Mouse (Mus musculus) kidney, postnatal 14 days (tissue): Measurements from ENCODE around the gene Fbxl20.

Experiments
- DNase-seq: peaks from one replicate; pipeline ENCODE4 v3.0.0; 2022; ENCODE audit warnings: mixed read lengths

Gene Fbxl20

DNA sequence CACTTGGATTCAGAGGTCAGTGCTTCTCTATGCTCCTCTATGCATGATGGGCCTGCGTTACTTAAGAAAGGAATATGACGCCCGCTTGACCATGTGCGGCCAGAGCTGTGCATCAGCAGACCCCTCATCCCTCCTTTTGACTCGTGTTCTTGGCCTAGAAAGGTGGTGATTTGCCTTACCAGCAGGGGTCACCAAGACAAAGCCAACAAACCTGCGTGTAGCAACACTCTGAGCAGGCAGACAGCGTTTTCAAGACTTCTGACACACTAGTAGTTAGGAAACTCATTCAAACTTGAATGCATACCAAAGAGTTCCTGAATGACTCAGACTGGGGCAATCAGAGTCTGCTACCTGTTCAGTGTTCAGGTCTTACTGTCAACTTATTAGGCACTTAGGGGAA is 63.6 kb downstream of the Fbxl20 start:
- no peak for DNase-seq

DNA sequence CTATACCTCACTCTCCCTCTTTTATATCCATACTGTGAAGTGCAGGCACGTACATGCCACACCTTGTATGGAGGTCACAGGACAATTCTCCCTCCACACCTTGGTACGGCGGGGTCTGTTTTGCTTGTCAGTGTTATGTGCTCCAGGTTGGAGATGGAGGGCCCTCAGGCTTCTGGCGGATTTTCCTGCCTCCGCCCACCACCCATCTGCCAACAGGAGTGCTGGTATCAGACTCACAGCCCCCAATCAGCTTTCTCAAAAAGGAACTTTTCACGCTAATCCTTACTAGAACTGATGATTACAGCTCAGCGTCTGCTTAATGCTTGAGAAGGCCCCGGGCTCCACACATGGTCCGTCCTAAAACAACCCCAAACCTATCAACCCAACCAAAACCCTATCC is 64.1 kb downstream of the Fbxl20 start:
- no peak for DNase-seq

DNA sequence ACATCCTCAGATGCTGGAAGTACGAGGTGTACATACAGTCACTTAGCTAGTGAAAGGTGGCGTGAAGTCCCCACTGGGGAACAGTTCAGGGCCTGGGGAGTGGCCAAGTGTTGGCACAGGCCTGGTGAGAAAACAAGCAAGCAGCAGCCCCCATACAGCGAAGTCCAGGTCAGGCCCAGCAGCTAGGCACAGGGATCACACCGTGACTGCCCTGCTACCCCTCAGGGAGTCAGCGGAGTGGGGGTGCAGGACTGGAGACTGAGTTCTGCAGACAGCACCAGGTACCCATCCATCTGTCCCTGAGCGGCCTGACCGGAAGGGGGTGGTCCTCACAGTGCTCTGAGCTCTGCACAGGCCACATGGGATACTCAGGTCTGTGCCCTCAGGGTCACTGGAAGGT is 67.5 kb downstream of the Fbxl20 start:
- no peak for DNase-seq

DNA sequence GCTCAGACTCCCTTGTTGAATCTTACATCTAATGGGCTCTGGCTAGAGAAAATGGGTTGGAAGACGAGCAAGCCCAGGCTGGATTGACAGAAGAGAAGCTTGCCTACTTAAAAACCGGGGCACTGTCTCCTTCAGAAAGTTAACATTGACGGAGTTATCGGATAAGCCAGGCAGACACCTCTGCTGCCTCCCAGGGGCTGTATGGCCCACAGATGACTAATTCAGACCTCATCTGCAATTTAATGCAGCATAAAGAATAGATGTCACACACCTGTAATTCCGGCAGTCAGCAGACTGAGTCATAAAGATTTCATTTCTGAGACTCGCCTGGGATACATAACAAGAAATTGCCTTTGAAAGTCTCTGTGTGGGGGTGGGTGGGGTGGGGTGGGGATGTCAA is 69.8 kb downstream of the Fbxl20 start:
- DNase-seq = no peak

DNA sequence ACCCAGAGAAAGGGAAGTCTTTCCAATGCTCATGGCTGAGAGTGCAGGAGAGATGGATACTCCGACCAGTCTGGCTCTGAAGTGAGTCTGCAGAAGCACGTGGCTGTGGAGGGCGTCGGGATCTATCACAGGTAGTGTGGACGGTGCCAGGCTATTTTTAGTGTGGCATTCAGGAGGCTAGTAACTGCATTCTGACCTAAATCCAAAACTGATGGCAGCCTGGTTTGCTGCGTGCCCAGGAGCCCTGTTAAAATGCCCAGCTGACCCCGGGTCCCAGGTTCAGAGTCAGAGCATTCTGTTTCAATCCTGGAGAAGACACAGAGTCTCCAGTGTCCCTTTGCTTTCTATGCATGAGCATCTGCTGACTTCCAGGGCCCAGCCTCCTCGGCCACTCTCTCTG is 73.1 kb downstream of the Fbxl20 start:
- no peak for DNase-seq

DNA sequence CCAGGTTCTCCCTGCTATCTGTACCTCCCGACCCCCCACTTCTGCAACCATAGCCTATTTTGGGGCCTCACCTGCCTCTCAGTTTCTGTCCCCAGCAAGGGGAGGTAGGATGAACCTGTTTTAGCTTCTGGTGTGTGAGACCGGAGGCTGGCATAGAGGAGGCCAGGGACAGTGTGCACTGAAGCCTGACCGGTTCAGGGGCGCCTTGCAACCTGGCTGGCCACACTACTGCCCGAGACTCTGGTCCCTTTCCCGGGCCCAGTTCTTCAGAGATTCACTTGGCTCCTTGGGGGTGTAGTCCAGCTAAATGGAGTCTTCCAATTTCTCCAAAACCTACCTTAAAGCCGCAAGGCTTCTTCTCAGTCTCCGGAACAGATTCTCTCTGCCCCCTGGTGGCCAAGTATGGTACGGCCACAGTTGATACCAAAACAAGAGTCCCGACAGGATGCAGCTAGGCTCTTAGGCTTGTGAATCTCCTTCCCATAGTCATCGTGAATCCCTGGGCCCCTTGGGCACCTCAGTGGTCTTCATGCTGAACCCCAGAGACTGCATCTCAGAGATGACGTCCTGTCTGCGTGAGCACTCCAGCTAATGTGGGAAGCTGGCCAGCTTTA is 74.9 kb downstream of the Fbxl20 start:
- DNase-seq = peak; percentile 87

DNA sequence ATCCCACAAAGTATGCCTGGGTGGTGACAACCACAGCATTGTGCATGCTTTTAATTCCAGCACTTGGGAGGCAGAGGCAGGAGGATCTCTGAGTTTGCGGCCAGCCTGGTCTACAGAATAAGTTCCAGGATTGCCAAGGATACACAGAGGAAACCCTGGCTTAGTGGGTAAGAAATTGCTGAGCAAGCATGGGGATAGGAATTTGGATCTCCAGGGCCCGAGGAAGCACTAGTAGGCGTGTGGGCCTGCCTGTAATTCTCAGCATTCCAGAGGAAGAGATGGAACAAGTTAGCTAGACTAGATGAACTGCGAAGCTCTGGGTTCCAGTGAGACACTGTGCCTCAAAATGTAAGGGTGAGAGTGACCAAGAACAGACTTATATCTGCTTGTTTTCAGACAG is 76.8 kb downstream of the Fbxl20 start:
- no peak for DNase-seq

DNA sequence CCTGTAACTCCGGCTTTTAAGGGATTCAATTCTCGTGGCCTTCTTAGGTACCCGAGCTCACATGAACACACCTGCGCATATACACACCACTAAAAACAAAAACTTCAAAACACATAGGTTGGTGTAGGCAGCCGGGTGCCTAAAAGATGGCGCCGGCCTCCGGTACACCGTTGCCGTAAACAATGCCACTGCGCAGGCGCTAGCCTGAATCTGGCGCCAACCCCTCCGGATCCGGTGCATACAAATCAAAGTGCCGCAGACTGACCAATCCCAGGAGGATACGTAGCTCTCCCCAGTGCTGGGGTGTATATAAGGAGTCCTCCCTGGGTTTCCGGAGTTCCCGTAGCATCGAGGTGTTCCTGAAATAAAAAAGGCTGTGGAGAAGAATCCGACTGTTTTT is 82.9 kb downstream of the Fbxl20 start:
- no peak for DNase-seq

DNA sequence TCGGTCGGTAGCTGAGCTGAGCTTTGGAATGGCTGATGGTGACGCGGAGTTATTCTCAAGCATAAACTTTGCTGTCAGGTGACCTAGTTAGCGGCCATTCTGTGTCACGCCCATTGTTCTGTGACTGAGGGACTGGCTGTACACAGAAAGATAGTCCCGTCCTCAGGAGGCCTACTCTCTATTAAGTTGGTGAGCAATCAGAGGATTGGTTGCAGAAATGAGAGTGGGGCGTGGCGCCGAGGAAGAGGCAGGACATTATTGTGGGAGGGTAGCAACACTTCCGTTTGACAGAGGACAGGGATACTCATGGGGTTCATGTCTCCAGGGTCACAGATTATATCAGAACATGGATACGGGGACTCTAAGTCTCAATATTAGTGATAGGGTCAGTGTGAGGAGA is 84.0 kb downstream of the Fbxl20 start:
- DNase-seq = no peak

DNA sequence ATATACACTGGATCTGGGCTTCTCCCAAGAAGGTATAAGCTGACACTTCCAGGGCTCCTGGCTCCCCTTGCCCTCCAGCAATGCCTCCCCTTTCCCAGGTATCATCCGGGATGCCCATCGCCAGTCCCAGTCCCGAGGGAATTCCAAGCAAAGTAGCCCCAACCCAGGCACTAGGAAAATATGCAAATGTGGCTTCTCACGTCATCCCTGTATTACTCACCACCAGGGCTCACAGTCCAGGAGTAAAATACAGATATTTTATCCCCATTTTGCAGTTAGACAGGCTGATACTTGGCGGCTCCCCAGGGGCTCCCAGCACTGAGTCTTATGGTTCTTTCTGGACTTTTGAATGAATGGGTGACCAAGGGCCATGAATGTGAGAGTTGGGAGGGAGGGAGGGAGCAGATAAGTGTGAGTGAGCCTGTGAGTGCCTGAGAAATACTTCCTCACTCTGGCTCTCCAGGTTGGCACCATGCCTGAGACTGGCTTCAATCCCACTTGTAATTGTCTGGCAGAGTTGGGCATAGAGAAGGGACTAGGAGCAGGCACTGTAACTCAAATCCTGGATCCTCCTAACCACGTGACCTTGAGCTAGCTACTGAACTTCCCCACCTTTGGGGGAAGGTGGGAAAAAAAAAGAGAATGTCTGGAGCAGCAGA is 88.2 kb downstream of the Fbxl20 start:
- DNase-seq = peak; percentile 25

DNA sequence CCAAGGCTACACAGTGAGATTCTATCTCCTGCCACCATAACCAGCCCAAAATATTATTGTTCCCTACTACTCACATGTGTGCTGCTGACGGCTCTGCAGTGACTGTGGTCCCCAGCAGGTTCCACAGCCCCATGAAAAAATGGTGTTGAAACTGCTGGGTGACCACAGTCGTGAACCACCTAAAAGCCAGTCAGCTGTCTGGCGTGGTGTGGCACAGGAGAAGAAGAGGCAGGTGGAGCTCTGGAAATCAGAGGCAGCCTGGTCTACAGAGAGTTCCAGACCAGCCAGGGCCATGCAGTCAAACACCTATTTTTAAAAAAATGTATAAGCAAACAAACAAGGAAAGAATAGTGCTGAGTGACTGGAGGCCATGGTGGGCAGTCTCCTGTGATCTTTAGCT is 88.8 kb downstream of the Fbxl20 start:
- no peak for DNase-seq

DNA sequence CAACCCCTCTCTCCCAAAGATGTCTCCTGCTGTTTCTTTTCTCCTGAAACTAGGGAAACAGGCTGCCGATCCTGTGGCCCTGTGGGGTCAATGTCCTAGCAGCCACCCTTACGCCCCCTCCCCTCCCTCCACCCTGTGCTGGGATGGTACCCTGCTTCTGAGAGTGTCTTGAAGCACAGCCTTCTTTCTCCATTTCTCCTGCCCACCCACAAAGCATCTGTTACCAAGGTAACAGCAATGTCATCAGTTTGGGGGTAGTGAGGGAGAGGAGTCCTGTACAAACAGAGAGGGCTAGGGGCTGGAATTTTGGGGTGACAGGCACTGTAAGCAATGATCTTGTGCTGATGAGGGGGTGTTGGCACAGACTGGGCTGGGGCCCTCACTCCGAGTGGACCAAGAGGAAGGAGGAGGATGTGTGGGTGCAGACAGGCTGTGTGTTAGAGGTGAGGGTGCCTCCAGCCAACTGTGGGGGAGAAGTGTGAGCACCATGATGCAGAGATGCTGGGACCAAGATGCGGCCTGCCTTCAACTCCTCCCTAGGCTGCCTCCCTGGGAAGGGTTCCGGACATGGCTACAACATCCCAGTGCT is 90.0 kb downstream of the Fbxl20 start:
- no peak for DNase-seq

DNA sequence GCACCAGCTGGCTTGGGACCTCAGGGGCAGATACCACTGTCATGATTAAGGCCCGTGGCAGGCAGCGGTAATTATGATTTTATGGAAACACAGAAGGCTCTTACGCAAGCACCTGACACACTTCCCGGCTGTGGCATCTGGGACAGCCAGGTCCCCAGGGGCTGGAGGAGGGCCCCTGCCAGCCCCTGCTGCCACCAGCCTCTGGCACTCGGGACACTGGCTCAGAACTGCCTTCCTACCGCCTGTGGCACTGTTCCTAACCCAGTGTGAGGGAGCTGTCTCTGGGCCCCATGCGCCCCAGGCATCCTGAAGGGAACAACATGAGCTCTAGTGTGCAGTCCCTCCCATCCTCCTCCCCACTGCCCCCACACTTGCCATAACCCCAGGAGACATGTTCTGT is 90.5 kb downstream of the Fbxl20 start:
- no peak for DNase-seq

DNA sequence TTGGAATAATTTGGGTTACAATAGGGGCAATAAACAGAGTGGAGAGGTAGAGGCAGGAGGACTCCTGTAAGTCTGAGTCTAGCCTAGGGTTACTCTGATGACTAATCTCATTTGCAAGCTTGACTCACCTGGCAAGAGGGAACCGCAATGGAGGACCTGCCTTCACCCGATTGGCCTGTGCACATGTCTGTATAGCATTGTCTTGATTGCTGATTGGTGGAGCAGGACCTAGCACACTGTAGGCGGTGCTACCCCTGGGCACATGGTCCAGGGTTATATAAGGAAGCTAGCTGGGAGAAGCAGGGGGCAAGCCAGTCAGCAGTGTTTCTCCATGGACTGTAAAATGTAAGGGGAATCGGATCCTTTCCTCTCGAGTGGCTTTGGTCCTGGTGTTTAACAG is 92.2 kb downstream of the Fbxl20 start:
- no peak for DNase-seq

DNA sequence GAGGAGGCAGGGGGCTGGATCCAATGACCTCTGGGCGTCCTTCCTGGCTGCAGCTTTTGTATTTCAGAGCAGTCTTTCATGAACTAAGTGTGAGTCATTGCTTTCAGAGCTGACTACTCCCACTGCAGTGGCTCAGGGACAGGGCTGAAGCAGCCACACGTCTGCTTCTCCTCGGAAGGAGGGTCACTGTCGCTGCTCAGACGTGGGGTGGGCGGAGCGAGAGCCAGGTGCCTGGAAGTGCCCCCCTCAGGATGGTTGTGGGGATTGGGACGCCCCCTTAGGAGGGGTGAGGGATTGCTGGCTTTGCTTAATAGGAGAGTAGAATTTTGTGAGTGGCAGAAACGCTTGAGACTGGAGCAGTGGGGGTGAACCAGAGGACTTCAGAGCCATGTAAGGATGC is 92.7 kb downstream of the Fbxl20 start:
- DNase-seq = no peak

DNA sequence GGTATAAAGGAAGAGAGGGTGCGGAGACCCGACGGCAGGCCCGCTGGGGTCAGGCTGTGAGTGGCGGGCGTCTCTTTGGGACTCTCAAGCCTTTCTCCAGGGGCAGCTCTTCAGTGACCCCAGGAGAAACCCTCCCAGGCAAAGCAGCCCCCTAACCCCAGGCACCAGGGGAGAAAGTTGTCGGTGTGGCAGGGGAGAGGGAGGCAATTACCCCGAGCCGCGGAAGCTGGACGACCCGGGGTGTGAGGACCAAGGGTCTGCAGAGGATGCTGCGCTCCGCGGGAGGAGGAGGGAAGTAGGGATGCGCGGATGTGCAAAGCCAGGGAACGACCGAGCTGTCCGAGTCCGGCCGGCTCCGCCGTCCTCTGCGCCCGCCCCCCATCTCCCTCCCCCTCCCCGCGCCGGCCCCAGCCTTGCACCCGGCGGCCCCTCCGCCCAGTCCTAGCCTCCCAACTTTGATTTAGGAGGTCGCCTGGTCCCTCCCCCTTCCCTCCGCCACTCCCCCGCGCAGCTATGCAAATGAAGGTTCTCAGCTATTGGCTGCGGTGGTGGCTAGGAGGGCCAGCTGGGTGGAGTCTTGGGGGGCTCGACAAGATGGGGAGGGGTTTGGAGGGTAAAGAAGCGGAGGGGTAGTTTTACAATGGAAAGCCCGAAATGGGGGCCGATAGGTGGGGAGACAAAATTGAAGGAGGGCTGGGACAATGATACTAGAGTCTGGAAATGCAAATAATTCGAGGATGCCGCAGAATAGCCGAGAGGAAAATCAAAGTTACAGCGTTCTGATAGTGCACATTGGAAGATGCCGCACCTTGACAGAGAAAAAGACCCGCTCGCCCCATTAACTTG is 97.0 kb downstream of the Fbxl20 start, which contains the start of gene Stac2:
Gene Stac2, minus strand, starts transcription at position 474 of the 846 bp plus-strand sequence.
- peak; percentile 88 for DNase-seq

DNA sequence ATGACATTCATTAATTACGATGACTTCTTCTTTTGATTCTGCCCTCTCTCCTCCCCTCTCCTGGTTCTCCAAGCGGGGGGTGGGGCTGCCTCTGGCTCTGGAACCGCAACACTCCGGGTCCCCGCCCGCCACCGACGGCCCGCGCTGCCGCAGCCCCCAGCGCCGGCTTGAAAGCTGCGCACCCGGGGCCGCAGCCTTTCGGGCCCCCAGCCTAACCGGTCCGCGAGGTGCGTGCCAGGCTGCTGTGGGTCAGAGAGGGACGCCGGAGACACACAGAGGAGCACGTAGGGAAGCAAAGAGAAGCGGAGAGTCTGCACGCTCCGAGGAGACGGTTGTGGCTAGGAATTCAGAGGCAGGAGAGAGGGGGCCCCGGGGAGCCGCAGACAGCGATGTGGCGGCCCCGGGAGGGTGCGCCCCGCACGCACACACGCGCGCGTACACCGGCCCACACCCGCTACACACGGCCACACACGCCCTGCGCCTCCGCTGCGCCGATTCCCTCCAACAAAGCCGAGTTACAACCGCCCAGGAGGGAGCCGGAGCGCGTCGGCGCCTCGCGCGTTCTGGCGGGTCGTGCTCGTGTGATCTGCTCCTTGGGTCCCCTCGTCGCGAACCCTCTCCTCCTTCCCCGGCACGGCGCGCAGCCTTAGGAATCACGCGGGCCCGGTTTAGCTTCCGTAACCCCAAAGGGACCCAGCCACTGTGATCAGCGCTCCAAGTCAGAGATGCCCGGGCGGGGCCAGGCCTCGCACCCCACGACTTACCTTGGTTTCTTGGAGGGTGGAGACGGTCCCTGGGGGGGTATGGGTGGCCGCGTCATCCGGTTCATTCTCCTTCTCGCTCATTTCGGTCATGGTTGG is 97.8 kb downstream of the Fbxl20 start:
- DNase-seq = no peak

DNA sequence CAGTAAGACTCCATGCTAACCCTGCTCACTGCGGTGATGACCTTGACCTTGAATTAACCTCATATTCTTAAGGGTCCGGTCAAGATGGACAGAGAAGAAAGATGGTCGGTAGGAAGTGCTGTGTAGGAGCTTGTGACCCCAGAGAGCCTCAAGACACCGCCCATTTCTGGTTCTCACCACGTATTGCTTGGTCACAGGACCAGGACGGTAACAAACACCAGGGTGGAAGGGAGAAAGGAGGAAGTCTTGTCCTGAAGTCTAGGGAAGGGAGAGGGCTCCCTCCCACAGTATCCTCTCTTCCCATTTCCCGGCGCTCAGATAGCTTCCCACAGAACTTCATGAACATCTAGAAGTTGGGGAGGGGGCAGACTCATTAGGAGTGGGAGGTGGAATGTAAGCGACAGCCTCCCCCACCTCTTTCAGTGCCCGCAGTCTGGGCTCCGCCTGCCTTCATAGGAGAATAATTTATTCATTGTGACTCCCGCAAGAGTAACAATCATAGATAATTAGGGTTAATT is 98.5 kb downstream of the Fbxl20 start:
- no peak for DNase-seq

DNA sequence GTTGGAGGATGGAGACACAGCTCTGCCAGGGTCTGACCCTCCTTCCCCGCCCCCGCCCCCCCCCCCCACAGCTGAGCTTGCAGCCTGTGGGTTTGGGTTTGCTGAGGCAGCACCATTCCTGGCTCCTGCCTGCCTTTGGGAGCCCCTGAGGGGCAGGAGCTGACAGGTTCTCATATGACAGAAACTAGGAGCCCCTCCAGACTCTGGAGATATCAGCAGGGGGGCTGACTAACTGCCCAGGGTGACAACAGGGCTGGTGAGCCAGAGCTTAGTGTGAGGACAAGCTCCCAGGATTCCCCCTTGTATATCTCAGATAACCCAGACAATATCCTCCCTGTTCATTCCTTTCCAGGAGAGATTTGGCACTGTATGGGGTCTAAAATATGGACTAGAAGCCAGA is 99.3 kb downstream of the Fbxl20 start:
- no peak for DNase-seq

DNA sequence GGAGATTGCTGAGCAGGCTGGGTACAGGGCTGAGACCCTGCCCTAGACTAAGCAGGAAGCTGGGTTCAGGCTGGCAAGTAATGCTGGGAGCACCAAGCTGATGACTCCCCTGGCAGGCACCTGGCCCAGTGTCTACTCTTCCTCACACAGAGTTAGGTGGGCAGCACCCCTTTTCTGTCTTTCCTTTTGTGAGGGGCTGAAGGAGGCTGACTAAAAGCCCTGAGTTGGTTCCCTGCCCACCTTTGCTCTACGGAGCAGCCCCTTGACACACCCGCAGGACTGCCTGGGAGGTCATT is 99.7 kb downstream of the Fbxl20 start:
- no peak for DNase-seq

DNA sequence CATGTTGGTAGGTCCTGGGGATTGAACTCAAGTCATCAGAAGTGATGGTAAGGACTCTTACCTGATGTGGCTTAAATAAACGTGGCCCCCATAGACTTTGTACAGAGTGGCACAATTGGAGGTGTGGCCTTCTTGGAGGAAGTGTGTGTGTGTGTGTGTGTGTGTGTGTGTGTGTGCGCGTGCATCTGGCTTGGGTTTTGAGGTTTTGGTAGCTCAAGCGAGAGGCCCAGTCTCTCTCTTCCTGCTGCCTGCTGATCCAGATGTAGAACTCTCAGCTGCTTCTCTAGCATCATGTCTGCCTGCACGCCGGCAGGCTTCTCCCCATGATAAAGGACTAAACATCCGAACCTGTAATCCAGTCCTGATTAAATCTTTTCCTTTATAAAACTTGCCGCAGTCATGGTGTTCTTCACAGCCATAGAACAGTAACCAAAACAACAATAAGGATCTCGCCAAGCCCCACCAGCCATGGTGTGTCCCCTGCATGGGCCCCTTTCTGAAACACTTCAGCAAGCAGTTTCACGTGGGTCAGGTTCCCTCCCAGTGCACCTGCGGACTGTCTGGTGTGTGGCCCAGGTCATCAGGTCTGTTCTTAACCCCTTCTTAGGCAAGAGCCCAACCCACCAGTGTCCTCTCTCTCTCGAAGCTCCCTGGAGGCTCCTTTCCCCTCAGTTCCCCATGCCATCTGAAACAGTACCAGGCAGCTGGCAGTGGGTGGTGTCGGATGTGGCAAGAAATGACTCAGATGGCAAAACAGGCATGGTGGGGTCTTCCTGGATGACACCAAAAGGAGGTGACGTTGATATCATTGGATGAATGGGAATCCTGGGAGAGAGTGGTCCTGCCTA is 100.3 kb downstream of the Fbxl20 start:
- no peak for DNase-seq

DNA sequence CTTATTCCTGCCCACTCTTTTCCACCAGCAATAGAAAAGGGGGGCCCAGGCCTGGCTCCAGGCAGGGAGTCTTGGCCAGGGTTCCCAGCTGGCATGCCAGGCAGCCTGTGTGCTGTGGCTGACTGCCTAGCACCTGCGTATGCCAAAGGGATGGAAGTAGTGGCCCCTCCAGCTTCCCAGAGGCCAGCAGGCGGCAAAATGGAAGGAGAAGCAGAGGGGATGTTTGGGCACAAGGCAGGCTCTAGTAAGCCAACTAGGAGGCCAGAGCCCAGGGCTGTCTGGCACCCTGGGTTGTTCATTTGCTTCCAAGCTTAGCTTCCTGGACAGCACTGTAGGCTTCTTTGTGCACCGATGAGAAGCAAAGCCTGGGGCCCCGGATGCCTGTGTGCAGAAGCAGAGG is 102.5 kb downstream of the Fbxl20 start:
- DNase-seq = no peak
